Mouse (Mus musculus) heart, postnatal 0 days (tissue): ENCODE measurements around the gene Olfr15. TPM values are rescaled to one million over a fixed set of nuclear protein-coding genes. Genes with fewer than 3 reads are reported as not detected.

Source experiments
- ATAC-seq: fragments of 200-750 bp; cut with Nextera tagmentation; 2 replicates; pipeline ENCODE4 v1.8.0; 2017; ENCODE audit warnings: low read depth, moderate number of reproducible peaks, moderate library complexity; ENCODE audit not compliant: insufficient read depth
- DNase-seq: peaks from one replicate; pipeline ENCODE4 v3.0.0-alpha.2; 2016; ENCODE audit warnings: low spot score
- H3K27ac ChIP-seq: fragments of 300-500 bp; sonication (generic); 2 replicates; pipeline ENCODE4 v1.5.1; 2014; ENCODE audit warnings: low read depth, mild to moderate bottlenecking
- H3K27me3 ChIP-seq: fragments of 300-500 bp; sonication (generic); 2 replicates; pipeline ENCODE4 v1.6.1; 2014; ENCODE audit warnings: low read length, mixed read lengths; ENCODE audit not compliant: control insufficient read depth, insufficient read depth
- H3K36me3 ChIP-seq: fragments of 300-500 bp; sonication (generic); replicated peaks from 2 replicates; pipeline ENCODE4 v1.6.1; 2014; ENCODE audit warnings: low read length, mixed read lengths; ENCODE audit not compliant: control insufficient read depth, insufficient read depth
- H3K4me1 ChIP-seq: fragments of 300-500 bp; sonication (generic); 2 replicates; pipeline ENCODE4 v1.6.1; 2014; ENCODE audit warnings: antibody characterized with exemption; ENCODE audit not compliant: control insufficient read depth, insufficient read depth
- H3K4me2 ChIP-seq: fragments of 300-500 bp; sonication (generic); 2 replicates; pipeline ENCODE4 v1.6.1; 2014; ENCODE audit warnings: low read depth, mild to moderate bottlenecking, low read length, moderate library complexity
- H3K4me3 ChIP-seq: fragments of 300-500 bp; sonication (generic); 2 replicates; pipeline ENCODE4 v1.5.1; 2014; ENCODE audit warnings: low read depth, low read length
- H3K9ac ChIP-seq: fragments of 300-500 bp; sonication (generic); replicated peaks from 2 replicates; pipeline ENCODE4 v1.6.1; 2014; ENCODE audit warnings: low read depth, low read length, mixed read lengths
- H3K9me3 ChIP-seq: fragments of 300-500 bp; sonication (generic); replicated peaks from 2 replicates; pipeline ENCODE4 v1.6.1; 2016; ENCODE audit warnings: low read length; ENCODE audit not compliant: control insufficient read depth
- CTCF ChIP-seq: IDR thresholded peaks from 2 replicates; pipeline ENCODE4 v1.5.1; 2016; ENCODE audit warnings: antibody characterized with exemption, control low read depth, low read depth
- EP300 ChIP-seq: IDR thresholded peaks from 2 replicates; pipeline ENCODE4 v1.6.1; 2016; ENCODE audit warnings: antibody characterized with exemption, low read depth
- WGBS: fragments of 180-500 bp; shearing (Covaris S2); extraction: QIAGEN DNeasy Blood & Tissue Kit; methylation state at CpG from one replicate; pipeline ENCODE4 v1.1.7; 2014; 5-methylcytosine and 5-hydroxymethylcytosine counted together
- polyA plus RNA-seq: library from polyadenylated mRNA; unstranded; fragments of >200 nt; fragmentation: Nextera tagmentation; extraction: Ambion mirVana; gene quantifications from 2 replicates; pipeline ENCODE4 v1.2.1, GENCODE M21; 2015
- total RNA-seq: library from RNA; depleted of rRNA; stranded (reverse); fragments of >200 nt; gene quantifications from 2 replicates; pipeline ENCODE4 v1.2.3, GENCODE M21; 2014; ENCODE audit warnings: low replicate concordance

Olfr15 gene
- total and polyA plus RNA-seq, 2 experiments from 2014 or later = not detected

GRCm38 (mm10) chr16:3852586-3852985, 21.9 kb downstream of the Olfr15 start:
- H3K9me3 ChIP-seq = no peaks in the 10 kb centered on the region
- H3K27ac ChIP-seq = no peak overlapping the region
- no peak overlapping the region for H3K4me2 ChIP-seq
- no peak overlapping the region for H3K4me3 ChIP-seq
- 45% methylated on average over 8 of the region's 12 CpGs for WGBS
- no peaks in the 10 kb centered on the region for H3K36me3 ChIP-seq
- H3K27me3 ChIP-seq = no peaks in the 10 kb centered on the region
- TF ChIP-seq EP300 (no peak), CTCF (no peak)
- no peak overlapping the region for H3K9ac ChIP-seq
- no peak for ATAC-seq
- DNase-seq = no peak
- H3K4me1 ChIP-seq = peaks cover 5% of the 10 kb centered on the region; the same call in 1 of the 2 replicates

- Histone ChIP-seq H3K27ac (no peak overlapping the region), H3K4me2 (no peak overlapping the region), H3K9me3 (no peaks in the 10 kb centered on the region), H3K36me3 (no peaks in the 10 kb centered on the region), H3K4me1 (no peaks in the 10 kb centered on the region), H3K9ac (no peak overlapping the region), H3K4me3 (no peak overlapping the region), H3K27me3 (no peaks in the 10 kb centered on the region)
- TF ChIP-seq CTCF = no peak
- TF ChIP-seq EP300 = no peak
- 60% methylated on average over 11 of the region's 11 CpGs for WGBS
- DNase-seq (no peak), ATAC-seq (no peak)
Observed at GRCm38 (mm10) chr16:3854437-3855182, 23.9 kb downstream of the Olfr15 start.

GRCm38 (mm10) chr16:3855776-3856175, 25.1 kb downstream of the Olfr15 start:
- no peak overlapping the region for H3K4me3 ChIP-seq
- no peak overlapping the region for H3K9ac ChIP-seq
- H3K27ac ChIP-seq = no peak overlapping the region
- H3K36me3 ChIP-seq = peaks cover 5% of the 10 kb centered on the region; the same call in 1 of the 2 replicates
- 75% methylated on average over 1 of the region's 1 CpGs for WGBS
- no peak overlapping the region for H3K4me2 ChIP-seq
- H3K9me3 ChIP-seq = no peaks in the 10 kb centered on the region
- ATAC-seq = no peak
- no peaks in the 10 kb centered on the region for H3K4me1 ChIP-seq
- no peak for DNase-seq
- TF ChIP-seq EP300 (no peak), CTCF (no peak)
- H3K27me3 ChIP-seq = no peaks in the 10 kb centered on the region

- H3K4me3 ChIP-seq = no peak overlapping the region
- peaks cover 12% of the 10 kb centered on the region for H3K36me3 ChIP-seq
- DNase-seq = no peak
- 87% methylated on average over 4 of the region's 4 CpGs for WGBS
- ATAC-seq = no peak
- TF ChIP-seq EP300 (no peak), CTCF (no peak)
- H3K9me3 ChIP-seq = no peaks in the 10 kb centered on the region
- H3K27ac ChIP-seq = no peak overlapping the region
- H3K4me2 ChIP-seq = no peak overlapping the region
- no peak overlapping the region for H3K9ac ChIP-seq
- no peaks in the 10 kb centered on the region for H3K27me3 ChIP-seq
- H3K4me1 ChIP-seq = no peaks in the 10 kb centered on the region
Observed at GRCm38 (mm10) chr16:3859254-3859653, 28.6 kb downstream of the Olfr15 start.

GRCm38 (mm10) chr16:3871815-3872214, 41.1 kb downstream of the Olfr15 start:
- Histone ChIP-seq H3K4me3 (peak overlapping the region; percentile 52), H3K4me2 (peak overlapping the region; percentile 97), H3K9ac (peak overlapping the region; percentile 46), H3K9me3 (no peaks in the 10 kb centered on the region), H3K4me1 (peaks cover 11% of the 10 kb centered on the region), H3K36me3 (peaks cover 18% of the 10 kb centered on the region; the same call in 1 of the 2 replicates), H3K27me3 (no peaks in the 10 kb centered on the region), H3K27ac (peak overlapping the region; percentile 16; the same call in 1 of the 2 replicates)
- DNase-seq (no peak), ATAC-seq (no peak)
- no peak for TF ChIP-seq CTCF
- no peak for TF ChIP-seq EP300
- WGBS = 1% methylated on average over 16 of the region's 16 CpGs
